Comparison of ENCODE assay signal across 11 mouse cellular contexts in the genomic region with DNA sequence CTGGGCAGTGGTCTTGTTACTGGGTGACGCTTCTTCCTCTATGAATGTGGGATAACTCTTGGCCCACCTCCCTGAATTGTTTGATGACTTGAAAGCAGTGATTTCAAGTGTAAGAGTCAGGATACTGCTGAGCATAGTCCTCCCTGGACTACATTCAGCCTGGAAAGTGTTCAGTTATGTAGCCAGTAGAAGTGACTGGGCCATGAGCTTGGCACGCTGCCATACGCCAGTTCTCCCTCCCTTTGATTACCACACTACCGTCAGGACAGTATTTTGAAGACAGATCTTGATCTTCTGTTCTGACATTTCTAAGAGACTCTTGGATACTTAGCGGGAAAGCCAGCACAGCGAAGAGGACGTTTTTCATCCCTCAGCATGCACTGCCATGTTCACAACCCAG. TPM values are rescaled to one million over a fixed set of nuclear protein-coding genes. Genes with fewer than 3 reads are reported as not detected.
DNase-seq lines count a peak whose midpoint lies in the region; ATAC-seq lines count a peak whose summit lies in the region.
"Had no signal": no experiment of that assay in that cellular context is flagged by ENCODE, and none has a peak within 500 bp of the region (broad histone marks: within the 10 kb centered on the region; RNA-seq: fewer than 3 reads in every experiment).

No protein-coding gene starts in this region.

- H3K27ac ChIP-seq in kidney, embryonic 16.5 days (ENCODE audit: low read length): no peak overlapping the region
- no peak overlapping the region for H3K27ac ChIP-seq in intestine, embryonic 16.5 days (ENCODE audit: low read length)
- H3K27ac ChIP-seq: kidney, embryonic 15.5 days had no signal

- H3K27me3 ChIP-seq in kidney, embryonic 16.5 days (ENCODE audit: insufficient read depth, low read length): no peaks in the 10 kb centered on the region
- H3K27me3 ChIP-seq in intestine, embryonic 16.5 days (replicated peaks; ENCODE audit: control insufficient read depth, insufficient read depth, low read length): no peaks in the 10 kb centered on the region
- H3K27me3 ChIP-seq: kidney, embryonic 15.5 days had no signal

- H3K9ac ChIP-seq in kidney, embryonic 16.5 days (replicated peaks; ENCODE audit: low read length): no peak overlapping the region
- H3K9ac ChIP-seq in intestine, embryonic 16.5 days (ENCODE audit: low read depth, low read length): no peak overlapping the region
- H3K9ac ChIP-seq: kidney, embryonic 15.5 days; liver, postnatal 0 days had no signal

- no peak overlapping the region for H3K4me2 ChIP-seq in kidney, embryonic 16.5 days (replicated peaks; ENCODE audit: low read depth, low read length)
- H3K4me2 ChIP-seq in intestine, embryonic 16.5 days (ENCODE audit: low read depth, low read length): no peak overlapping the region
- H3K4me2 ChIP-seq: kidney, embryonic 15.5 days had no signal

- WGBS in kidney, embryonic 16.5 days: 78% methylated on average over 7 of the region's 7 CpGs
- 67% methylated on average over 7 of the region's 7 CpGs for WGBS in intestine, embryonic 16.5 days

- H3K9me3 ChIP-seq in kidney, embryonic 16.5 days (ENCODE audit: low read length): no peaks in the 10 kb centered on the region
- H3K9me3 ChIP-seq in intestine, embryonic 16.5 days (ENCODE audit: control insufficient read depth, low read length): no peaks in the 10 kb centered on the region
- H3K9me3 ChIP-seq: kidney, embryonic 15.5 days had no signal

- no peak overlapping the region for H3K4me3 ChIP-seq in kidney, embryonic 16.5 days (ENCODE audit: low read length)
- H3K4me3 ChIP-seq in intestine, embryonic 16.5 days (ENCODE audit: low read length): no peak overlapping the region
- H3K4me3 ChIP-seq: kidney, embryonic 15.5 days had no signal

- peaks cover 8% of the 10 kb centered on the region; the same call in 1 of the 2 replicates for H3K4me1 ChIP-seq in kidney, embryonic 16.5 days (ENCODE audit: insufficient read depth, low read length)
- no peaks in the 10 kb centered on the region for H3K4me1 ChIP-seq in intestine, embryonic 16.5 days (ENCODE audit: control insufficient read depth, insufficient read depth, low read length)

- ATAC-seq in kidney, embryonic 16.5 days (ENCODE audit: low FRiP score, low TSS enrichment): no peak
- ATAC-seq in intestine, embryonic 16.5 days: no peak
- ATAC-seq: liver, postnatal 0 days had no signal

- peak; percentile 37 for DNase-seq in kidney, postnatal 10 days
- peak; percentile 50 to 55 for DNase-seq in adrenal gland, adult 18-20 months (ENCODE audit: low spot score in 2 of 2)
- DNase-seq in heart, adult 8-10 months (ENCODE audit: low spot score): peak; percentile 28
- DNase-seq in lung, postnatal 10 days: peak; percentile 66
- DNase-seq in kidney, adult 18-20 months: no peak
- DNase-seq: cerebellum, postnatal 36 days; liver, postnatal 0 days; right cerebral cortex, adult 18-20 months had no signal

- no peaks in the 10 kb centered on the region for H3K36me3 ChIP-seq in kidney, embryonic 16.5 days (ENCODE audit: insufficient read depth, low read length)
- H3K36me3 ChIP-seq in intestine, embryonic 16.5 days (ENCODE audit: control insufficient read depth, insufficient read depth, low read length): no peaks in the 10 kb centered on the region
- H3K36me3 ChIP-seq: kidney, embryonic 15.5 days had no signal

RNA-seq across cellular contexts. Expression of a gene that starts 40.1 kb away (rescaled TPM):
- 12.0 and 13.9 TPM in 2 replicates for polyA plus RNA-seq in kidney, embryonic 16.5 days (2015; fragmentation: Nextera tagmentation; extraction: Ambion mirVana)
- 10 to 100 TPM; 24.9 to 37.1 TPM for total RNA-seq in adrenal gland, adult 18-20 months (2021)
- 10 to 100 TPM in 3 of 4 experiments, 1 to 10 TPM in 1; 5.9 to 12.6 (median 11.5) TPM for total RNA-seq in heart, adult 8-10 months (2022)
- polyA plus RNA-seq in intestine, embryonic 16.5 days (2015; fragmentation: Nextera tagmentation; extraction: Ambion mirVana): 7.9 and 9.4 TPM in 2 replicates
